Mouse (Mus musculus): ENCODE results near the gene Ndufaf7. TPM values are rescaled to one million over a fixed set of nuclear protein-coding genes. Genes with fewer than 3 reads are reported as not detected.

Ndufaf7 gene
- total RNA-seq, 2 experiments from 2014 or later: 24.0 to 27.6 TPM

GRCm38 (mm10) chr17:78953240-78953639 is 16.3 kb downstream of the Ndufaf7 start:
- DNase-seq: no peak
- intact Hi-C loops (cut with DNase I): no loop called here

- intact Hi-C loops (cut with DNase I): no loop called here
- DNase-seq: no peak
These were observed 22.5 kb downstream of the Ndufaf7 start for GRCm38 (mm10) chr17:78959473-78959872.

- intact Hi-C loops (cut with DNase I): no loop called here
These were observed 27.5 kb downstream of the Ndufaf7 start for GRCm38 (mm10) chr17:78964387-78964786.

GRCm38 (mm10) chr17:78966092-78966883 is 29.4 kb downstream of the Ndufaf7 start:
- intact Hi-C loops (cut with DNase I): no loop called here

More at GRCm38 (mm10) chr17:78964387-78964786, 27.5 kb downstream of the Ndufaf7 start:
- DNase-seq: no peak

GRCm38 (mm10) chr17:78968500-78968899 is 31.6 kb downstream of the Ndufaf7 start:
- intact Hi-C loops (cut with DNase I): no loop called here
- DNase-seq: no peak

More at GRCm38 (mm10) chr17:78966092-78966883, 29.4 kb downstream of the Ndufaf7 start:
- DNase-seq: no peak

GRCm38 (mm10) chr17:78983166-78983565 is 46.2 kb downstream of the Ndufaf7 start:
- DNase-seq: no peak
- intact Hi-C loops (cut with DNase I): no loop called here

- DNase-seq: no peak
- intact Hi-C loops (cut with DNase I): no loop called here
These were observed 46.8 kb downstream of the Ndufaf7 start for GRCm38 (mm10) chr17:78983736-78984135.

- DNase-seq: no peak
- intact Hi-C loops (cut with DNase I): no loop called here
These were observed 52.1 kb downstream of the Ndufaf7 start for GRCm38 (mm10) chr17:78989015-78989414.

GRCm38 (mm10) chr17:78991549-78991948 is 54.6 kb downstream of the Ndufaf7 start:
- no peak for DNase-seq
- intact Hi-C loops (cut with DNase I): no loop called here

- DNase-seq: no peak
- intact Hi-C loops (cut with DNase I): no loop called here
These were observed 55.5 kb downstream of the Ndufaf7 start for GRCm38 (mm10) chr17:78992303-78993027.

GRCm38 (mm10) chr17:78993670-78994069 is 56.7 kb downstream of the Ndufaf7 start:
- intact Hi-C loops (cut with DNase I): no loop called here

GRCm38 (mm10) chr17:78994382-78994781 is 57.4 kb downstream of the Ndufaf7 start:
- no peak for DNase-seq
- intact Hi-C loops (cut with DNase I): no loop called here

More at GRCm38 (mm10) chr17:78993670-78994069, 56.7 kb downstream of the Ndufaf7 start:
- no peak for DNase-seq

- intact Hi-C loops (cut with DNase I): no loop called here
- no peak for DNase-seq
These were observed 58.2 kb downstream of the Ndufaf7 start for GRCm38 (mm10) chr17:78994931-78995820.

Other genes with a start within 250 kb of the Ndufaf7 start
- gene Strn, start 199.9 kb upstream of the Ndufaf7 start, total RNA-seq (2021): 1 to 10 TPM; 5.1 to 6.1 TPM
- gene Heatr5b, start 101.8 kb upstream of the Ndufaf7 start, total RNA-seq (2021): 1 to 10 TPM; 5.9 to 6.5 TPM
- 10 to 100 TPM; 17.0 to 20.7 TPM for gene Gpatch11, start 101.6 kb upstream of the Ndufaf7 start, total RNA-seq (2021)
- gene Eif2ak2, start 54.6 kb upstream of the Ndufaf7 start, total RNA-seq (2021): 1 to 10 TPM; 3.4 to 3.6 TPM
- not detected for gene Sult6b1, start 30.1 kb upstream of the Ndufaf7 start, total RNA-seq (2021)
- 10 to 100 TPM; 33.4 to 48.2 TPM for gene Cebpzos, start 20.6 kb upstream of the Ndufaf7 start, total RNA-seq (2021)
- 10 to 100 TPM; 17.8 to 24.8 TPM for gene Cebpz, start 70 bp upstream of the Ndufaf7 start, total RNA-seq (2021)
- 1 to 10 TPM; 7.2 to 8.7 TPM for gene Prkd3, start 83.7 kb downstream of the Ndufaf7 start, total RNA-seq (2021)
- gene Qpct, start 114.8 kb downstream of the Ndufaf7 start, total RNA-seq (2021): 1 to 10 TPM; 2.1 to 2.8 TPM

Measured in gastrocnemius, postnatal 36 days (tissue).